Mouse (Mus musculus) kidney, embryonic 14.5 days (tissue): Measurements from ENCODE around the gene Rap1a. TPM values are rescaled to one million over a fixed set of nuclear protein-coding genes. Genes with fewer than 3 reads are reported as not detected.

Source experiments
- ATAC-seq: fragments of 200-750 bp; cut with Nextera tagmentation; 2 replicates; pipeline ENCODE4 v1.8.0; 2017; ENCODE audit warnings: moderate number of reproducible peaks, mild to moderate bottlenecking, moderate TSS enrichment, moderate library complexity; ENCODE audit not compliant: low FRiP score, low TSS enrichment
- H3K27ac ChIP-seq: fragments of 300-500 bp; sonication (generic); 2 replicates; pipeline ENCODE4 v1.5.1; 2014; ENCODE audit warnings: low read depth, mild to moderate bottlenecking, low read length, moderate library complexity, mixed read lengths
- H3K27me3 ChIP-seq: fragments of 300-500 bp; sonication (generic); 2 replicates; pipeline ENCODE4 v1.6.1; 2014; ENCODE audit warnings: mild to moderate bottlenecking, low read length; ENCODE audit not compliant: control insufficient read depth, insufficient read depth
- H3K36me3 ChIP-seq: fragments of 300-500 bp; sonication (generic); 2 replicates; pipeline ENCODE4 v1.6.1; 2014; ENCODE audit warnings: low read length, mixed read lengths; ENCODE audit not compliant: control insufficient read depth, insufficient read depth
- H3K4me1 ChIP-seq: fragments of 300-500 bp; sonication (generic); 2 replicates; pipeline ENCODE4 v1.6.1; 2014; ENCODE audit warnings: low read length, mixed read lengths; ENCODE audit not compliant: control insufficient read depth, insufficient read depth
- H3K4me2 ChIP-seq: fragments of 300-500 bp; sonication (generic); replicated peaks from 2 replicates; pipeline ENCODE4 v1.6.1; 2014; ENCODE audit warnings: low read depth, mild to moderate bottlenecking, low read length
- H3K4me3 ChIP-seq: fragments of 300-500 bp; sonication (generic); 2 replicates; pipeline ENCODE4 v1.5.1; 2014; ENCODE audit warnings: mild to moderate bottlenecking, low read length
- H3K9ac ChIP-seq: fragments of 300-500 bp; sonication (generic); 2 replicates; pipeline ENCODE4 v1.6.1; 2014; ENCODE audit warnings: low read depth, mild to moderate bottlenecking, low read length, moderate library complexity
- H3K9me3 ChIP-seq: fragments of 300-500 bp; sonication (generic); 2 replicates; pipeline ENCODE4 v1.6.1; 2016; ENCODE audit warnings: low read length; ENCODE audit not compliant: control insufficient read depth
- WGBS: fragments of 180-500 bp; shearing (Covaris S2); extraction: QIAGEN DNeasy Blood & Tissue Kit; methylation state at CpG from one replicate; pipeline ENCODE4 v1.1.7; 2014; 5-methylcytosine and 5-hydroxymethylcytosine counted together
- polyA plus RNA-seq: library from polyadenylated mRNA; unstranded; fragments of >200 nt; fragmentation: Nextera tagmentation; extraction: Ambion mirVana; gene quantifications from 2 replicates; pipeline ENCODE4 v1.2.1, GENCODE M21; 2014

Rap1a gene
- polyA plus RNA-seq, 1 experiment from 2014 or later: 89.0 TPM

- Histone ChIP-seq H3K36me3 (no peaks in the 10 kb centered on the region), H3K4me3 (no peak overlapping the region), H3K4me1 (0 out of 2 replicates have a peak, but pooled peaks cover 4% of the 10 kb centered on the region), H3K9me3 (no peaks in the 10 kb centered on the region), H3K27ac (no peak overlapping the region), H3K4me2 (no peak overlapping the region), H3K27me3 (no peaks in the 10 kb centered on the region), H3K9ac (no peak overlapping the region)
- 69% methylated on average over 1 of the region's 1 CpGs for WGBS
- ATAC-seq: no peak
These were observed 17.3 kb downstream of the Rap1a start for GRCm38 (mm10) chr3:105783809-105784208.

- no peak overlapping the region for H3K27ac ChIP-seq
- 44% methylated on average over 7 of the region's 7 CpGs for WGBS
- 0 out of 2 replicates have a peak, but pooled peaks cover 4% of the 10 kb centered on the region for H3K4me1 ChIP-seq
- no peaks in the 10 kb centered on the region for H3K36me3 ChIP-seq
- H3K4me2 ChIP-seq: no peak overlapping the region
- no peak overlapping the region for H3K9ac ChIP-seq
- peak; percentile 69; the same call in 1 of the 2 replicates for ATAC-seq
- H3K27me3 ChIP-seq: no peaks in the 10 kb centered on the region
- no peaks in the 10 kb centered on the region for H3K9me3 ChIP-seq
- no peak overlapping the region for H3K4me3 ChIP-seq
These were observed 18.7 kb downstream of the Rap1a start for GRCm38 (mm10) chr3:105782406-105782805.

- WGBS: 89% methylated on average over 3 of the region's 3 CpGs
- no peak overlapping the region for H3K4me3 ChIP-seq
- H3K4me2 ChIP-seq: no peak overlapping the region
- 0 out of 2 replicates have a peak, but pooled peaks cover 4% of the 10 kb centered on the region for H3K4me1 ChIP-seq
- H3K27ac ChIP-seq: no peak overlapping the region
- no peak overlapping the region for H3K9ac ChIP-seq
- no peak for ATAC-seq
- H3K27me3 ChIP-seq: no peaks in the 10 kb centered on the region
- no peaks in the 10 kb centered on the region for H3K9me3 ChIP-seq
- H3K36me3 ChIP-seq: no peaks in the 10 kb centered on the region
These were observed 23.1 kb downstream of the Rap1a start for GRCm38 (mm10) chr3:105777997-105778396.

GRCm38 (mm10) chr3:105774496-105774895 is 26.6 kb downstream of the Rap1a start:
- Histone ChIP-seq H3K36me3 (no peaks in the 10 kb centered on the region), H3K27ac (no peak overlapping the region), H3K9me3 (no peaks in the 10 kb centered on the region), H3K9ac (no peak overlapping the region), H3K4me1 (no peaks in the 10 kb centered on the region), H3K27me3 (no peaks in the 10 kb centered on the region), H3K4me3 (no peak overlapping the region), H3K4me2 (no peak overlapping the region)
- no peak for ATAC-seq

- no peak overlapping the region for H3K9ac ChIP-seq
- H3K4me1 ChIP-seq: no peaks in the 10 kb centered on the region
- H3K27me3 ChIP-seq: no peaks in the 10 kb centered on the region
- no peak for ATAC-seq
- H3K9me3 ChIP-seq: no peaks in the 10 kb centered on the region
- H3K27ac ChIP-seq: no peak overlapping the region
- no peaks in the 10 kb centered on the region for H3K36me3 ChIP-seq
- H3K4me2 ChIP-seq: no peak overlapping the region
- no peak overlapping the region for H3K4me3 ChIP-seq
These were observed 29.6 kb downstream of the Rap1a start for GRCm38 (mm10) chr3:105771534-105771933.

- Histone ChIP-seq H3K4me3 (no peak overlapping the region), H3K36me3 (no peaks in the 10 kb centered on the region), H3K4me1 (no peaks in the 10 kb centered on the region), H3K9me3 (no peaks in the 10 kb centered on the region), H3K27me3 (no peaks in the 10 kb centered on the region), H3K27ac (no peak overlapping the region), H3K4me2 (no peak overlapping the region), H3K9ac (no peak overlapping the region)
- no peak for ATAC-seq
- WGBS: 92% methylated on average over 1 of the region's 1 CpGs
These were observed 30.3 kb downstream of the Rap1a start for GRCm38 (mm10) chr3:105770836-105771235.

GRCm38 (mm10) chr3:105769380-105769779 is 31.8 kb downstream of the Rap1a start:
- no peak for ATAC-seq
- 81% methylated on average over 2 of the region's 2 CpGs for WGBS
- Histone ChIP-seq H3K4me1 (no peaks in the 10 kb centered on the region), H3K9me3 (no peaks in the 10 kb centered on the region), H3K27me3 (no peaks in the 10 kb centered on the region), H3K4me2 (no peak overlapping the region), H3K4me3 (no peak overlapping the region), H3K27ac (no peak overlapping the region), H3K36me3 (no peaks in the 10 kb centered on the region), H3K9ac (no peak overlapping the region)

- 89% methylated on average over 6 of the region's 6 CpGs for WGBS
- H3K9me3 ChIP-seq: no peaks in the 10 kb centered on the region
- no peak overlapping the region for H3K27ac ChIP-seq
- no peak overlapping the region for H3K9ac ChIP-seq
- H3K4me1 ChIP-seq: no peaks in the 10 kb centered on the region
- no peaks in the 10 kb centered on the region for H3K36me3 ChIP-seq
- no peak for ATAC-seq
- H3K4me3 ChIP-seq: no peak overlapping the region
- H3K4me2 ChIP-seq: no peak overlapping the region
- no peaks in the 10 kb centered on the region for H3K27me3 ChIP-seq
These were observed 32.6 kb downstream of the Rap1a start for GRCm38 (mm10) chr3:105768529-105768928.

GRCm38 (mm10) chr3:105763132-105763851 is 37.8 kb downstream of the Rap1a start:
- no peaks in the 10 kb centered on the region for H3K4me1 ChIP-seq
- no peak overlapping the region for H3K4me3 ChIP-seq
- no peak overlapping the region for H3K4me2 ChIP-seq
- no peak overlapping the region for H3K27ac ChIP-seq
- no peak for ATAC-seq
- WGBS: 75% methylated on average over 4 of the region's 4 CpGs
- H3K9ac ChIP-seq: no peak overlapping the region
- no peaks in the 10 kb centered on the region for H3K36me3 ChIP-seq
- no peaks in the 10 kb centered on the region for H3K9me3 ChIP-seq
- no peaks in the 10 kb centered on the region for H3K27me3 ChIP-seq
